Mouse (Mus musculus) erythroid progenitor cell, adult 5-6 weeks (primary cell): ENCODE data around the gene Dok5. TPM values are rescaled to one million over a fixed set of nuclear protein-coding genes. Genes with fewer than 3 reads are reported as not detected.

ENCODE experiments used
- ATAC-seq: replicated peaks from 2 replicates; pipeline ENCODE4 v1.8.0; 2016; ENCODE audit warnings: moderate number of reproducible peaks, mild to moderate bottlenecking, moderate TSS enrichment, inconsistent platforms; ENCODE audit not compliant: poor library complexity, low FRiP score, severe bottlenecking
- total RNA-seq, 2 experiments: library from RNA; stranded (forward) in 1 of 2; stranded (reverse) in 1 of 2; fragments of 150-400 nt in 1 of 2; fragments of 186-747, 209-891 nt in 1 of 2; gene quantifications; 2 replicates each; pipeline versions ENCODE4 v1.2.3 to v1.2.4; 2015 to 2017; ENCODE audit warnings: low replicate concordance in 2 of 2

Dok5 gene
- total RNA-seq (2015; ENCODE audit: low replicate concordance) (not detected in 2 replicates), total RNA-seq (2017; ENCODE audit: low replicate concordance) (not detected in 2 replicates)

- ATAC-seq: no peak
Observed at GRCm38 (mm10) chr2:170731632-170732561, at the start of gene Dok5. TSS of gene Dok5 (plus strand) at chr2:170731807.

- no peak for ATAC-seq
Observed at GRCm38 (mm10) chr2:170683385-170683784, 48.2 kb upstream of the Dok5 start.

DNA sequence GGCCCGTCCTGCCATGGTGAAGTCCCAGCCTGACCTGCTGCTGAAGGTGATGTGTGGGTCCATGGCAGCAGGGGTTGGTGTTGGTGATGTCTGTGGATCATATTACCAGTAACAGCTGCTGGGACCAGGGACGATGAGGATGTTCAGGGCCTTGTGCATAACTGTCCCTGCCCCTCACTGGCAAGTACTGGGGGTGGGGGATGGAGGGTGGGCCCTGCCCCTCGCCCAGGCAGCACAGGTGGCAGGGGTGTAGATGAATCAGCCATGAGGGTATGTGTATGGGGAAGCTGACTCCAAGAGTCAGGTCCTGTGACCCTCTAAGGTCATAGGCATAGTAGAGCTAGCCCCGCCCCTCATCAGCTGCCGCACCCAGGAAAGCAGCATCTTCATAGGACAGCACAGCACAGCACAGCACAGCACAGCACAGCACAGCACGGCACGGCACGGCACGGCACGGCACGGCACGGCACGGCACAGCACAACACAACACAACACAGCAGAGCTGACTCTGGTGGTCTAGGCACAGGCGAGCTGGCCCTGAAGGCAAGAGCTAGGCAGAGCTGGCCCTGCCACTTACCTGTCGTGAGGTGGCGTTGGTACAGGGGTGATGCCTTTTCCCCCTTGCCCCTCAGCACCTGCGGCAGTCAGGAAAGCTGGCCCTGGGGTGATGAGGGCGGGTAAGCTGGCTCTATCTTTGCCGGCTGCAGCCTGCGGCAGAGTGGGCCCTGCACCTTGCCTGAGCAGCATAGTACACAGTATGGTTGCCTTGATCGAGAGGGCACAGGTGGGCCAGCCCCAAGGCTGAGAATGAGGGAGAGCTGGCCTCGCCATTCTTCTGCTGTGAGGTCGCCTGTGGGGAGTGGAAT is 36.3 kb upstream of the Dok5 start:
- no peak for ATAC-seq

DNA sequence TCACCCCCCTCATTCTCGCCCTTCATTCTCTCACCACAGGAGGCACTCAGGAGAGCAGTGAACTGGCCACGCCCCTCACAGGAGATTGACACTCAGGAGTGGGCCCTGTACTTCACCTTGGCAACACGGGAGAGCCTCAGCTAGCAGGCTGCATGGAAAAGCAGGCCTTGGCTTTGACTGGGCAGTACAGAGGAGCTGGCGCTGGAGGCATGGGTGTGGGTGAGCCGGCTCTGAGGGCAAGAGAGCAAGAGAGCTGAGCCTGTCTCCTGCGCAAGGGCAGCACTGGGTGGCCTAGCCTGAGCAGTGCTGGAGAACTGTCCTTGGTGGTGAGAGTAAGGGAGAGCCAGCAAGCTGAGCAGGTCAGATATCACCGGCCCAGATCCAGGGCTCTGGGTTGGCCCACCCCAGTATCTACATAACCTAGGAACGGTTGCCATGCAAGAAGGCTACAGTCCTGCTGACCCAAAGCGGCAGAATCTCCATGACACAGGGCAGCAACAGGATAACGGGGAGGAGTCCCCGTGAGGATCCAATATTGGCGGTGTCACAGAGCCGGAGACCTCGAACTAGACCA is 35.6 kb upstream of the Dok5 start:
- no peak for ATAC-seq

DNA sequence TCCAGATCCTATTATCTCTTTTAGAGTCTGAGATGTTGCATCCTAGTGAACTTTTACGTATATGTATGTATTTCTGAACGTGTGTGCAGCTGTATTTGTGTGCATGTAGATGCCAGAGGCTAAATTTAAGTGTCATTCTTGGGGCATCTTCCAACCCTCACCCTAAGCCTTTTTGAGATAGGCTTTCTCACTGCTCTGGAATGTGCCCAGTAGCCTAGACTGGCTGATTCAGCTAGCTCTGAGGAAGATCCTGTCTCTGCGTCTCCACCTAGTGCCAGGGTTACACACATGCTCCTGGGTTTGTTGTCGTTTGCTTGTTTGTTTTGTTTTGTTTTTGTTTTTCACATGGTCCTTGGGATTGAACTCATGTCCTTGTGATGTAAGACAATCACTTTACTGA is 31.1 kb upstream of the Dok5 start:
- no peak for ATAC-seq

DNA sequence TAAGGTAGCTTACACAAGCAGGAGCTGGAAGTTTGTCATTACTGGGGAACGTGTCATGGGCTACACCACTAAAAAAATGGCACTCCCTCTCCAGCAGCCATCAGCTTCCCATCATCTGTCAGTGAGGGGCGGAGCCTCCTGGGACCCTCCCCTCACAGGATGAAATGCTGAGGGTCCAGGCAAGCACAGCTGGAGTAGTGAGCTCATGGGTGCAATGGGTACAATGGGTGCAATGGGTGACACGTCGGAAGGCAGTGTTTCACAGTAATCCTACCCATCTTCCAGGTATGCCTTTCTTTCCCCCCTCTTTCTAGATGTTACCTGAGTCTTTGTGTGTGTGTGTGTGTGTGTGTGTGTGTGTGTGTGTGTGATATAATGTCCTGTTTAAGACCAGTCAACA is 25.1 kb upstream of the Dok5 start:
- ATAC-seq: no peak

DNA sequence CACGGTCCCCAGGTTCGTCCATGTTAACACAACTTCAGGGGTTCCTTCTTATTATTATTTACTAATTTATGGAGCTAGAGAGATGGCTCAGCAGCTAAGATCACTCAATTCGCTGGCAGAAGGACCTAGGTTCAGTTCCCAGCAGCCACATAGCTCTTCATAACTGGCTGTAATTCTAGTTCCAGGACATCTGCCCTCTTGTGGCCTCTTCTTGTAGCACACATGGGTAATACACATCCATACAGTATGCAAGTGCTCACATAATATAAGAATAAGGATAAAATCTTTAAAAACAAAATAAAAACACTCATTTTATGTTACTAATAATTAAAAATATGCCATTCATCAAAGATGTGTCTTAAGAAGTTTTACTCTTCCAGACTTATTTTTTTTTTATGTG is 23.9 kb upstream of the Dok5 start:
- no peak for ATAC-seq

GRCm38 (mm10) chr2:170708901-170709300 is 22.7 kb upstream of the Dok5 start:
- ATAC-seq: no peak

- no peak for ATAC-seq
Observed at GRCm38 (mm10) chr2:170712658-170713285, 18.8 kb upstream of the Dok5 start.

DNA sequence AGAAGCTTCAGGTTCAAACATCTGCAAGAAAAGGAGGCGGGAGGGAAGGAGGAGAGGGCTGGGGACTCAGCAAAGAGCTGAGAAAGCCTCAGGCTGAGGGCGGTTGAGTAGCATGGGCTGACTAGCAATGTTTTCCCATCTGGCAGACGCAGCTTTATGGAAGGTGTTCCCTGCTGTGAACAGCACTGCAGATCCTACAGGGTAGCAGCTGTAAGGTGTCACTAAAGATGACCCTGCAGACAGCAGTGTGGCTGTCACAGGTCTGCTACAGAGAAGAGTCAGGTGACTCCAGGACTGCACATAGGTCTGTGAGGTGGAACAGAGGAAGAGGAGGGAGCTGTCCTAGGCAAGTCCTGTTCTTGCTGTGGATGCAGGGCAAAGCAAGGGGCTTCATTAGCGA is 11.2 kb upstream of the Dok5 start:
- no peak for ATAC-seq

DNA sequence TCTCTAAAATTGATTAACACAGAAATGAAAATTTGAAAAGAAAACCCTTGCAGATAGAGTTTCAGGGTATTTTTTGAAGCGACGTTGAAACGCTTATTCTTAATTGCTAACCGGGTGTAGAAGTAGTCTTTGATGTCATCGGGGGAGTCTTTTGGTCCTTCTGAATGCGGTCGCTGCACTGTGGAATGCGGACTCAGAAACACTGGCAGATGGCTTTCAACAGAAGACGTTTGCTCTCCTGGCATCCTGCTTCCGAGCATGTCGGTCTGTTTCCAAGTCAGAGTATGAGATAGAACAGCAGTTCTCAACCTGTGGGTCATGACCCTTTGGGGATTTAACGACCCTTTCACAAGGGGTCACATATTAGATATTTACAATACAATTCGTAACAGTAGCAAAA is 7.5 kb upstream of the Dok5 start:
- ATAC-seq: no peak

- ATAC-seq: no peak
Observed at GRCm38 (mm10) chr2:170724716-170725115, 6.9 kb upstream of the Dok5 start.

DNA sequence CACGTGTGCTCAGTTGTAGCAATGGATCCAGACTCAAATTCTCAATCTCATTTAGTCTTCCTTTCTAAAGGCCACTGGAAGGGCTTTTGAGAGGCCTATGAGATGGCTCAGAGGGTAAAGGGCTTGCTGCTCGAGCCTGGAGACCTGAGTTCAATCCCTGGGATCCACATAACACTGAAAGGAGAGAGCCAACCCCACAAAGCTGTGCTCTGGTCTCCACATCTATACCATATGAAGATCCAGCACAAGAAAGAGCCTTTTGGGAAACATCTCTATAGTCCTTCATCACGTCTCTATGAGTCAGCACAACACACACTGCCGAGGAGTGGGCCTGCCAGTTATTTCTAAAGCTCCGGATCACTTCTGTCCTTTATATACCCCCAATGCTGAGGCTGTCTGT is 5.8 kb upstream of the Dok5 start:
- no peak for ATAC-seq

GRCm38 (mm10) chr2:170726996-170727710 is 4.5 kb upstream of the Dok5 start:
- no peak for ATAC-seq

GRCm38 (mm10) chr2:170728864-170729263 is 2.7 kb upstream of the Dok5 start:
- ATAC-seq: no peak

- no peak for ATAC-seq
Observed at GRCm38 (mm10) chr2:170729661-170730060, 1.9 kb upstream of the Dok5 start.

- no peak for ATAC-seq
Observed at GRCm38 (mm10) chr2:170730136-170730535, 1.5 kb upstream of the Dok5 start.

- ATAC-seq: no peak
Observed at GRCm38 (mm10) chr2:170730781-170731180, 826 bp upstream of the Dok5 start.

- ATAC-seq: no peak
Observed at GRCm38 (mm10) chr2:170731205-170731604, 402 bp upstream of the Dok5 start.
